Mouse (Mus musculus) kidney, adult 2 months (tissue): Measurements from ENCODE around the gene Eif2d. TPM values are rescaled to one million over a fixed set of nuclear protein-coding genes. Genes with fewer than 3 reads are reported as not detected.

ENCODE experiments used
- DNase-seq: peaks from one replicate; pipeline ENCODE4 v3.0.0; 2021
- H3K27ac ChIP-seq: fragments of 200-500 bp; 2 replicates; pipeline ENCODE4 v1.5.1; 2012; ENCODE audit warnings: low read depth, low read length, control low read depth, inconsistent platforms; ENCODE audit not compliant: insufficient read depth
- H3K27me3 ChIP-seq: fragments of 200-500 bp; replicated peaks from 2 replicates; pipeline ENCODE4 v1.6.1; 2012; ENCODE audit warnings: mild to moderate bottlenecking, moderate library complexity, low read length, inconsistent platforms; ENCODE audit not compliant: control insufficient read depth, insufficient read depth
- H3K36me3 ChIP-seq: fragments of 200-500 bp; 2 replicates; pipeline ENCODE4 v1.6.1; 2012; ENCODE audit warnings: mild to moderate bottlenecking, moderate library complexity, low read length, inconsistent platforms; ENCODE audit not compliant: control insufficient read depth, insufficient read depth
- H3K4me1 ChIP-seq: fragments of 200-500 bp; 2 replicates; pipeline ENCODE4 v1.6.1; 2011; ENCODE audit warnings: low read length; ENCODE audit not compliant: control insufficient read depth, insufficient read depth
- H3K4me3 ChIP-seq: fragments of 200-500 bp; 2 replicates; pipeline ENCODE4 v1.5.1; 2011; ENCODE audit warnings: mild to moderate bottlenecking, low read depth, low read length, control low read depth; ENCODE audit not compliant: insufficient read depth
- CTCF ChIP-seq: fragments of 200-500 bp; conservative IDR thresholded peaks from 2 replicates; pipeline ENCODE4 v1.5.1; 2011; ENCODE audit warnings: low read depth, mild to moderate bottlenecking, control low read depth, low read length, moderate library complexity, mixed read lengths; ENCODE audit not compliant: insufficient read depth, insufficient read length
- POLR2A ChIP-seq: fragments of 200-500 bp; IDR thresholded peaks from one replicate; pipeline ENCODE4 v1.6.1; 2011; ENCODE audit warnings: low read depth, low read length, control low read depth
- WGBS: fragments of 180-500 bp; shearing (Covaris S2); methylation state at CpG from one replicate; pipeline ENCODE4 v1.1.7; 2018; 5-methylcytosine and 5-hydroxymethylcytosine counted together
- polyA plus RNA-seq: library from polyadenylated mRNA; depleted of rRNA; stranded (reverse); fragments of >200 nt; gene quantifications from 2 replicates; pipeline ENCODE4 v1.2.3, GENCODE M21; 2012

Eif2d gene
- polyA plus RNA-seq, 1 experiment: 32.1 TPM

DNA sequence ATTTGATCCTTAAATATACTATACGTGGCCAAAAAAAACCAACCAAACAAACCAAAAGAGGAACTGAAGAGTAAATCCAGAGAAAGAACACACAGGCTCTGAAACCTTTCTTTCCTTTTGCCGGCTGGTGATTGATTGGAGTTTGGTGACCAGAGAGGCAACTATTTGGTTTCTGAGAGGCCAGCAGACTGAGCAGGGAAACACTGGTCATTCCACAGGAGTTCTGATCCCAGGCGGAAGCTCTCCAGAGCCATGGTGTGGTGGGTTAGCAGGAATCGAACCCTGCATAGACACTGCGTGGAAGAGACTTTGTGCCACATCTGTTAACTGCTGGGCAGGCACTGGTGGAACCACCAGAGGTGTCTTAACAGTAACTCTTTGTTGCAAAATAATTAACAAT lies 25.1 kb downstream of the Eif2d start:
- WGBS: 76% methylated on average over 5 of the region's 5 CpGs
- H3K4me1 ChIP-seq: no peaks in the 10 kb centered on the region; the same call in 1 of the 2 replicates
- DNase-seq: no peak
- H3K4me3 ChIP-seq: no peak overlapping the region
- no peaks in the 10 kb centered on the region for H3K27me3 ChIP-seq
- no peak overlapping the region for H3K27ac ChIP-seq
- TF ChIP-seq CTCF: no peak
- H3K36me3 ChIP-seq: no peaks in the 10 kb centered on the region

DNA sequence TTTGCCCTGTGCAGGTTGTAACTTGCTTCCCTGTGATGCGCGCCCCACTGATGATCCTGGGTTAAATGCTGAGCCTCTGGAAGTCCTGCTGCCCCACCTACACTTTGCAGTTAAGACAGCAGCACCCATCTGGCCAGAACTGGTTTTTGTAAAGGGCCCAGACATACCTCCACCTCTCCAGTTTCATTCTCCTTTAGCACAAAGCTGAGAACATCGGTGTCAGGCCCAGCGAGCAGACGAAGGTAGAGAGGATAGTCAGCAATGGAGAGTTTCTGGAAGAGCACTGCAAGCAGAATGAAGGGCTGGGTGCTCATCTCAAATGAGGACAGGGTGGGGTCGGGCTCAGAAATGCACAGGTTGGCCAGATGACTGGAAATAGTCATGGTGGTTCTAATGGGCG lies 27.4 kb downstream of the Eif2d start:
- Histone ChIP-seq H3K27ac (no peak overlapping the region), H3K4me3 (no peak overlapping the region), H3K27me3 (no peaks in the 10 kb centered on the region), H3K4me1 (no peaks in the 10 kb centered on the region), H3K36me3 (no peaks in the 10 kb centered on the region)
- no peak for DNase-seq
- WGBS: 93% methylated on average over 7 of the region's 7 CpGs
- TF ChIP-seq POLR2A: no peak
- TF ChIP-seq CTCF: no peak

DNA sequence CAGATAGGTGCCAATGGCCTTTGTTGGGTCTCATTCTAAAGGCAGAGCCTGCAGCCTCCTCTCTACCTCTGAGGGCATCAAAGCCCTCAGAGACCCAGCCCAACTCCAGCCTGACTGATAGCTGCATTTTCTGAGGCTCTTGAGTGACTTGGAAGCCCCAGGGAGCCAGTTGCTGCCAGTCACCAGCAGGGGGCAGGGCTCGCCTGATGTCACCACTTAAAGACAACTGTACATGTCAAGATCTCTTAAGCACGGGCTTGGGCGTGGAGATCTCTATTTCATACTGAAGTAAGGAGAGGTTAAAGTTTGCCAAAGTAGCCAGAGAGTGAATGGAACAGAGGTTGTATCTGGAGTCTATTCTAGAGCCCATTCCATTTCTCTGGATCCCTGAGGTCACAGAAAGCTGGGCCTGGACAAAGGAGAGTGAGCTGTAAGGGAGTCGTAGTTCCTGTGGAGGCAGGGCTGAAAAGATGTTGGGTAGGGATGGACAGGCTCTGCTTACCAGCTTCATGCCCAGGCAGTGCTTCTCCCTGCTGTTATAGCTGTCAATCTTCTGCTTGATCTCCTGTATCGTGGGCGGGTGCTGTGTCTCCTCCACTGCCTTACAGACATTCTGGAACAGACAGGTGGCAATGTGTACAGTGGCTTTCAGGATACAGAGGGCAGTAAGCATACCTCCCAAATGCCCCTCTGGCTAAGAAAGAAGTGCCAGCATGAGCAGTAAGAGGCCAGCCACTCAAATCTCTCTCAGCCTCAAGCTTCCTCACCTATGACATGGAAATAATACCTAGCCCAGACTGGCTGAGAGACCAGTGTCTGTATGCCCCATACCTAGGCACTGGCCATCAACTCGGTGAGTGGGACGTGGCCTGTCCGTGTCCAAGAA lies 28.9 kb downstream of the Eif2d start:
- no peak overlapping the region for H3K27ac ChIP-seq
- peak; percentile 82 for DNase-seq
- H3K36me3 ChIP-seq: no peaks in the 10 kb centered on the region
- H3K27me3 ChIP-seq: no peaks in the 10 kb centered on the region
- H3K4me1 ChIP-seq: no peaks in the 10 kb centered on the region
- TF ChIP-seq POLR2A: no peak
- TF ChIP-seq CTCF: peak; percentile 90
- no peak overlapping the region for H3K4me3 ChIP-seq
- WGBS: 63% methylated on average over 9 of the region's 9 CpGs

DNA sequence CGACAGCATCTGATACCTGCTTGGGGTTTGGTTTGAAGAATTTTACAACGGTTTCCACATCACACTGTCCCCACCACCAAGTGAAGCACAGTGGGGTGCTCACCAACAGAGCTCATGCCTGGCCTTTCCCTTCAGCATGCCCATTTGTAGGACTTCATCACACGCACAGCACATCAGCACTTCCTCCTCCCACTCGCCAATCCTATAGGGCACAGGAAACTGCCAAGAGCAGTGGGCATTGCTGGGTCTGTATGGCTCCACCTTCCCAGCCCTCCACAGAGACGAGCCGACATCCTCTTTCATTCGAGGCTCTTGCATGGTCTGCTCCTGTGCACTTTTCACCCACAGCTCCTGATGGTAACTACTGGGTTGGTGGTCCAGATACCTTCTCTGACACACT lies 30.2 kb downstream of the Eif2d start:
- H3K27ac ChIP-seq: no peak overlapping the region
- no peaks in the 10 kb centered on the region for H3K36me3 ChIP-seq
- H3K4me3 ChIP-seq: no peak overlapping the region
- DNase-seq: no peak
- 75% methylated on average over 7 of the region's 7 CpGs for WGBS
- no peak for TF ChIP-seq POLR2A
- no peak for TF ChIP-seq CTCF
- no peaks in the 10 kb centered on the region for H3K27me3 ChIP-seq
- peaks cover 3% of the 10 kb centered on the region; the same call in 1 of the 2 replicates for H3K4me1 ChIP-seq

DNA sequence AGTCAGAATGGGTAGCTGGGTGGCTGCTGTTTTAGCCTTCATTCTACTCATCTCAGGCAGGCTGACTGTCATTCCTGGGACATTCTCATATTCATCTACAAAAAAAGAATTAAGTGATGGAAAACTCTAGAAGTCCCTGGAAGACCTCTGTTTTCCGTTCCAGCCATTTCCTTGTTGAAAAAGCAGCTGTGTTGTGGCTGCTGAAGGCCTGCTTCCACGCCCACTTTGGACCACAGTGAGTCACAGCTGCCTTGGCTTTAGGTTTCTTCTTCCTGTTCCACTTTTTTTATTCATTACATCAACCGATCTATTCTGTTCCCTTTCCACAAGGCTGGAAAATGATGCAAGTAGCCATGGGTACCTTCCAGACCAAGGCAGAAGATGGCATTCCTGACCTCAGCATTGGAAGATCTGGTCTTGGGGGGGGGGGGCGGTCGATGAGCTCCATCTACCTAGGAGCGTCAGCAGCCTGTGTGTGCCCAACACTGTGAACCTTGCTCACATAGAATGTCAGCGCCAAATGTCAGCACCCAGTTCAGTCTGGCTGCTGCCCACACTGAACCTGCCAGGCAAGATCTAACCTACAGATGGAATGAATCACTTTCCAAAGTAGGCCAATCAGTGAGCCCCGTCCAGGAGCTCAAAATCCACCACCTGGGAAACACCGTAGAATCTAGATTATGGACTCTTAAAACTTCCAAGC lies 31.4 kb downstream of the Eif2d start:
- H3K27ac ChIP-seq: 0 out of 2 replicates have a peak overlapping the region, but pooled peaks have one; percentile 10
- H3K4me1 ChIP-seq: peaks cover 3% of the 10 kb centered on the region; the same call in 1 of the 2 replicates
- no peaks in the 10 kb centered on the region for H3K36me3 ChIP-seq
- no peak for TF ChIP-seq CTCF
- TF ChIP-seq POLR2A: no peak
- peak; percentile 48 for DNase-seq
- no peak overlapping the region for H3K4me3 ChIP-seq
- H3K27me3 ChIP-seq: no peaks in the 10 kb centered on the region
- WGBS: 61% methylated on average over 9 of the region's 9 CpGs

DNA sequence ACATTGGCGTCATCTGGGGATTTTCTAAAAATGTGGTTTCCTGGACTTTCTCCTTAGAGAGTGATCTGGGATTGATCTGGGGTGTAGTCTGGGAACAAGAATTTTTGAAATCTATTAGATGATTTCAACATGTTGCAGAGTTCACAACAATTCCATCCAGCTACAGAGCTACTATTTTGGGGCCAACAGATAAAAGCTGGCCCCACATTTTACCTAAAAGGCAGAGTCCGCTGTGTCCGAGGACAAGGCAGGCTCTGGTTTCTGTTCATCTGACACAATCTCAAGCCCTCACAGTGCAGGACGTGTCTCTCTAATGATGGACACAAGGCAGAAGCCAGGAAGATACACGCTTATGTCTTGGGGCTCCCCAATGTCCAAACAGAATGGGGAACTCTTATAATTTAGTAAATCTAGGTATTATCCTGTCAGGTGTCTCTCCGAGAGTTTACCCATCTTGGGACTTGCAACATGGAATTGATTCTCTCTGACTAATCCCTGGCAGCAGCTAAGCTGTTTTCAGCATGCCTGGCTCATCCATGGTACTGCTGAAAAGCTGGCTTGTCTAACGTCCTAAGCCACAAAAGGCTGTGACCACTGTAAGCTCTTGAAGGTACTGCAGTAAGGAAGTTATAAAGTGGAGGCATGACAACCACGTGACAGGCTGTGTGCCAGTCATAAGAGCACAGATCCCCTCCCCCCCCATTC lies 32.1 kb downstream of the Eif2d start:
- no peak overlapping the region for H3K27ac ChIP-seq
- no peaks in the 10 kb centered on the region for H3K36me3 ChIP-seq
- TF ChIP-seq CTCF: no peak
- no peak for TF ChIP-seq POLR2A
- H3K4me1 ChIP-seq: peaks cover 3% of the 10 kb centered on the region; the same call in 1 of the 2 replicates
- H3K27me3 ChIP-seq: no peaks in the 10 kb centered on the region
- WGBS: 80% methylated on average over 8 of the region's 8 CpGs
- no peak for DNase-seq
- H3K4me3 ChIP-seq: no peak overlapping the region
